Comparison of ENCODE assay signal across 1 mouse cellular context in genomic region chr9:57559568-57559967, GRCm38 (mm10).
TF ChIP-seq lines count a peak whose summit lies in the region.

No protein-coding gene starts in this region.

TF ChIP-seq in MEL, 35 proteins besides CTCF, POLR2A, EP300 and RAD21 (continued from another document):
- no peak for TF ChIP-seq E2F4 (IDR thresholded peaks at IDR 0.05; ENCODE audit: borderline replicate concordance, low read depth, low read length)
